ENCODE assay signal across 17 mouse cellular contexts in genomic region chr5:18579518-18579917, GRCm38 (mm10).
"Had no signal": no experiment of that assay in that cellular context is flagged by ENCODE, and none has a peak within 500 bp of the region (broad histone marks: within the 10 kb centered on the region; RNA-seq: fewer than 3 reads in every experiment).

No protein-coding gene starts in this region.

- H3K4me3 ChIP-seq: liver, embryonic 13.5 days; midbrain, embryonic 12.5 days; midbrain, embryonic 15.5 days; neural tube, embryonic 12.5 days; neural tube, embryonic 15.5 days had no signal

- H3K27ac ChIP-seq: kidney, postnatal 0 days; liver, embryonic 13.5 days; macrophage; midbrain, embryonic 12.5 days; midbrain, embryonic 15.5 days; neural tube, embryonic 12.5 days; neural tube, embryonic 15.5 days; stomach, postnatal 0 days had no signal

- H3K4me2 ChIP-seq: liver, embryonic 13.5 days; midbrain, embryonic 12.5 days; midbrain, embryonic 15.5 days; neural tube, embryonic 12.5 days; neural tube, embryonic 15.5 days had no signal

- H3K36me3 ChIP-seq: liver, embryonic 13.5 days; midbrain, embryonic 12.5 days; midbrain, embryonic 15.5 days; neural tube, embryonic 12.5 days; neural tube, embryonic 15.5 days had no signal

- ATAC-seq: midbrain, embryonic 15.5 days had no signal

- H3K9me3 ChIP-seq: liver, embryonic 13.5 days; midbrain, embryonic 12.5 days; midbrain, embryonic 15.5 days; neural tube, embryonic 12.5 days; neural tube, embryonic 15.5 days had no signal

- H3K9ac ChIP-seq: liver, embryonic 13.5 days; midbrain, embryonic 12.5 days; midbrain, embryonic 15.5 days; neural tube, embryonic 12.5 days; neural tube, embryonic 15.5 days had no signal

- H3K4me1 ChIP-seq: liver, embryonic 13.5 days; midbrain, embryonic 12.5 days; midbrain, embryonic 15.5 days; neural tube, embryonic 12.5 days; neural tube, embryonic 15.5 days had no signal

- H3K27me3 ChIP-seq: liver, embryonic 13.5 days; midbrain, embryonic 12.5 days; midbrain, embryonic 15.5 days; neural tube, embryonic 12.5 days; neural tube, embryonic 15.5 days had no signal

- DNase-seq: kidney, postnatal 25 days; liver, embryonic 13.5 days; lung, adult 2 months; lung, postnatal 14 days; right cerebral cortex, adult 18-20 months; right cerebral cortex, postnatal 14 days; right cerebral cortex, postnatal 4 days; thymus, adult 2 months; thymus, postnatal 14 days; thymus, postnatal 4 days had no signal
